Mouse (Mus musculus): Measurements from ENCODE around the gene Itgb2l. TPM values are rescaled to one million over a fixed set of nuclear protein-coding genes. Genes with fewer than 3 reads are reported as not detected.

Itgb2l gene
- polyA plus RNA-seq, 2 experiments = 1.1 to 1.9 TPM

DNA sequence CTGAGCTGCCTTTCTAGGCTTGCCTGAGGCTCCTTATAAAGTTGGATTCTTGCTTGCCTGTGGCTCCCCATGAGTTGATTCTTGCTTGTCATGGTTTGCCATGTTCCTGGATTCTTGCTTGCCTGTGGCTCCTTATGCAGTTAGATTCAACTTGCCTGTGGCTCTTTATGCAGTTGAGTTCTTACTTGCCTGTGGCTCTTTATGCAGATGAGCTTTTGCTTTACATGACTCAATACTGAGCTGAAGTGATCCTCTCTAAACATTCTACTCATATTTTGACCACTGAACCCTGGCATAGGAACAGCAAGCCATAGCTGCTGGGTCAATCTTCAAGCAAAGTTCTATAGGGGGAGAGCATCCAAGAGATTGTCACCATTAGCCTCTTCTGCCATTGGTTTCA lies 58.7 kb downstream of the Itgb2l start:
- no peak for ATAC-seq (ENCODE audit: insufficient read depth)

DNA sequence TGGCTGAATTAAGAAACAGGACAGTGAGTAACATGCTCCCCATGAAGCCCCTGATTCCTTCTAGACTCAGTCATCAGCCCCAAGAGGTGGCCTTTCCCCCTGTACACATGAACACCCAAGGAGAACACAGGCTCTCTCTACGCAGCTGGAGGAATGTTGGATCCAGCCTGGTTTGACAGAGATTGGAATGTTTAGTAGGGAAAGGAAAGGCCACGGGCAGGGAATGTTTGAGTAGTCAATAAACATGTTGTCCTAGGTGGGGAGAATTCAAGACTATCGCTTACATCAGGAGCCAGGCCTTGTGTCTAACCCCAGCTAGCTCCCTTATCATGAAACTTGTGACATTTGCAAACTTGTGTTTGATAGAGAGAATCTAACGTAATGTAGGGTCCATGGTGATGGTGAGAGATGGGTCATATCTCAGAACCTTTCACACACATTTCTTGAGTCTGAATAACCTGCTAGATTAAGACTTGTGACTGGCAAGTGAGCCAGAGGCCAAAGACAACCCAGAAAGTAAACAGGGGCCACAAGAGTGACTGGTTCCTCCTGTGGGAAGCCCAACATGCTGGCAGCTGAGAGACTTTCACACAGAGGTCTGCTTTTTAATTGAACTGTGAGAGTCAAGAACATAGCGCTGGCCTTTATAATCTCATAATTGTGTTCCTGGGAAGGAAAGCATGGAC lies 60.8 kb downstream of the Itgb2l start:
- 58% methylated on average over 5 of the region's 5 CpGs for WGBS (ENCODE audit: insufficient replicate concordance)
- no peaks in the 10 kb centered on the region for H3K27me3 ChIP-seq (ENCODE audit: control insufficient read depth, insufficient read depth, low read length)
- DNase-seq (ENCODE audit: low read depth in 3 of 3, low spot score in 3 of 3) (no peak), ATAC-seq (ENCODE audit: insufficient read depth) (no peak)
- H3K9me3 ChIP-seq (ENCODE audit: control insufficient read depth, low read length) = no peaks in the 10 kb centered on the region
- no peaks in the 10 kb centered on the region for H3K4me1 ChIP-seq (replicated peaks; ENCODE audit: control insufficient read depth in 2 of 2, insufficient read depth in 2 of 2, low read length in 1 of 2)
- H3K9ac ChIP-seq (replicated peaks) = no peak overlapping the region
- H3K4me2 ChIP-seq (ENCODE audit: low read depth) = no peak overlapping the region
- H3K36me3 ChIP-seq (replicated peaks; ENCODE audit: control insufficient read depth, insufficient read depth, low read depth) = no peaks in the 10 kb centered on the region
- TF ChIP-seq CTCF (IDR thresholded peaks at IDR 0.05; ENCODE audit: low read depth) = no peak
- no peak for TF ChIP-seq EP300 (IDR thresholded peaks at IDR 0.05; ENCODE audit: low read depth)
- H3K4me3 ChIP-seq (ENCODE audit: insufficient read depth in 1 of 2, low read depth in 2 of 2, low read length in 2 of 2) = no peak overlapping the region
- no peak overlapping the region for H3K27ac ChIP-seq

More for the DNA sequence above, 58.7 kb downstream of the Itgb2l start:
- TF ChIP-seq CTCF (IDR thresholded peaks at IDR 0.05; ENCODE audit: low read depth) = no peak
- no peak for TF ChIP-seq EP300 (IDR thresholded peaks at IDR 0.05; ENCODE audit: low read depth)
- no peaks in the 10 kb centered on the region for H3K4me1 ChIP-seq (replicated peaks; ENCODE audit: control insufficient read depth in 2 of 2, insufficient read depth in 2 of 2, low read length in 1 of 2)
- no peak overlapping the region for H3K4me2 ChIP-seq (ENCODE audit: low read depth)
- no peak overlapping the region for H3K4me3 ChIP-seq (ENCODE audit: insufficient read depth in 1 of 2, low read depth in 2 of 2, low read length in 2 of 2)
- H3K27ac ChIP-seq = no peak overlapping the region
- H3K9ac ChIP-seq (replicated peaks) = no peak overlapping the region
- H3K36me3 ChIP-seq (replicated peaks; ENCODE audit: control insufficient read depth, insufficient read depth, low read depth) = no peaks in the 10 kb centered on the region
- no peaks in the 10 kb centered on the region for H3K9me3 ChIP-seq (ENCODE audit: control insufficient read depth, low read length)
- no peak for DNase-seq (ENCODE audit: low read depth in 3 of 3, low spot score in 3 of 3)
- H3K27me3 ChIP-seq (ENCODE audit: control insufficient read depth, insufficient read depth, low read length) = no peaks in the 10 kb centered on the region

DNA sequence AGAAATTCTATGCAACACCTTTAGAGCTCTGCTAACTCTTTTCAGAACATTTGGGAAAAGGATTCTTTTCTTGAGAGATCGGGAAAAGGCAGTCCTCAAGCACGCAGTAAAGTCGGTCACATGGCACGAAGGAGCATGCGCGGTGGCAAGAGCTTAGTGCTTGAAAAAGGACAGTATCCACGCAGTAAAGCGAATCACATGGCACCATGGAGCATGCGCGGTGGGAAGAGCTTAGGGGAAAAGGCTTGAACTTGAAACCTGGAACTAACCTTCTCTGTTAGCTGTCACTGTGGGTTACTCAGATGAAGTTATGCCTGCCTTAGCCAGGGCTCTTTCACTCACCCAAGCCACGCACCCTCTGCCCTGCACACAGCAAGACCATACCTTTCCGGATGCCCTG lies 62.0 kb downstream of the Itgb2l start:
- H3K4me2 ChIP-seq (ENCODE audit: low read depth) = no peak overlapping the region
- H3K4me3 ChIP-seq (ENCODE audit: insufficient read depth in 1 of 2, low read depth in 2 of 2, low read length in 2 of 2) = no peak overlapping the region
- no peaks in the 10 kb centered on the region for H3K27me3 ChIP-seq (ENCODE audit: control insufficient read depth, insufficient read depth, low read length)
- no peak for TF ChIP-seq CTCF (IDR thresholded peaks at IDR 0.05; ENCODE audit: low read depth)
- TF ChIP-seq EP300 (IDR thresholded peaks at IDR 0.05; ENCODE audit: low read depth) = no peak
- ATAC-seq (ENCODE audit: insufficient read depth) = no peak
- no peaks in the 10 kb centered on the region for H3K36me3 ChIP-seq (replicated peaks; ENCODE audit: control insufficient read depth, insufficient read depth, low read depth)
- no peak overlapping the region for H3K27ac ChIP-seq
- 75% methylated on average over 12 of the region's 12 CpGs for WGBS (ENCODE audit: insufficient replicate concordance)
- no peak overlapping the region for H3K9ac ChIP-seq (replicated peaks)
- H3K4me1 ChIP-seq (replicated peaks; ENCODE audit: control insufficient read depth in 2 of 2, insufficient read depth in 2 of 2, low read length in 1 of 2) = no peaks in the 10 kb centered on the region
- H3K9me3 ChIP-seq (ENCODE audit: control insufficient read depth, low read length) = no peaks in the 10 kb centered on the region
- DNase-seq (ENCODE audit: low read depth in 3 of 3, low spot score in 3 of 3) = no peak

- H3K9ac ChIP-seq (replicated peaks) = no peak overlapping the region
- DNase-seq (ENCODE audit: low read depth in 3 of 3, low spot score in 3 of 3) (no peak), ATAC-seq (ENCODE audit: insufficient read depth) (no peak)
- H3K36me3 ChIP-seq (replicated peaks; ENCODE audit: control insufficient read depth, insufficient read depth, low read depth) = no peaks in the 10 kb centered on the region
- TF ChIP-seq CTCF (IDR thresholded peaks at IDR 0.05; ENCODE audit: low read depth) (no peak), EP300 (IDR thresholded peaks at IDR 0.05; ENCODE audit: low read depth) (no peak)
- H3K27ac ChIP-seq = no peak overlapping the region
- no peaks in the 10 kb centered on the region for H3K27me3 ChIP-seq (ENCODE audit: control insufficient read depth, insufficient read depth, low read length)
- no peaks in the 10 kb centered on the region for H3K9me3 ChIP-seq (ENCODE audit: control insufficient read depth, low read length)
- 70% methylated on average over 10 of the region's 10 CpGs for WGBS (ENCODE audit: insufficient replicate concordance)
- H3K4me3 ChIP-seq (ENCODE audit: insufficient read depth in 1 of 2, low read depth in 2 of 2, low read length in 2 of 2) = no peak overlapping the region
- H3K4me1 ChIP-seq (replicated peaks; ENCODE audit: control insufficient read depth in 2 of 2, insufficient read depth in 2 of 2, low read length in 1 of 2) = no peaks in the 10 kb centered on the region
- no peak overlapping the region for H3K4me2 ChIP-seq (ENCODE audit: low read depth)
These were observed 65.3 kb downstream of the Itgb2l start for GRCm38 (mm10) chr16:96378111-96378510.

- H3K9me3 ChIP-seq (ENCODE audit: control insufficient read depth, low read length) = no peaks in the 10 kb centered on the region
- no peaks in the 10 kb centered on the region; a peak in 1 of 4 replicates for H3K4me1 ChIP-seq (replicated peaks; ENCODE audit: control insufficient read depth in 2 of 2, insufficient read depth in 2 of 2, low read length in 1 of 2)
- no peaks in the 10 kb centered on the region for H3K27me3 ChIP-seq (ENCODE audit: control insufficient read depth, insufficient read depth, low read length)
- no peak for TF ChIP-seq EP300 (IDR thresholded peaks at IDR 0.05; ENCODE audit: low read depth)
- no peak for TF ChIP-seq CTCF (IDR thresholded peaks at IDR 0.05; ENCODE audit: low read depth)
- ATAC-seq (ENCODE audit: insufficient read depth) = no peak
- no peak overlapping the region for H3K27ac ChIP-seq
- WGBS (ENCODE audit: insufficient replicate concordance) = 23% methylated on average over 7 of the region's 7 CpGs
- H3K9ac ChIP-seq (replicated peaks) = no peak overlapping the region
- H3K36me3 ChIP-seq (replicated peaks; ENCODE audit: control insufficient read depth, insufficient read depth, low read depth) = no peaks in the 10 kb centered on the region
- H3K4me3 ChIP-seq (ENCODE audit: insufficient read depth in 1 of 2, low read depth in 2 of 2, low read length in 2 of 2) = no peak overlapping the region
- DNase-seq (ENCODE audit: low read depth in 3 of 3, low spot score in 3 of 3) = no peak
- no peak overlapping the region for H3K4me2 ChIP-seq (ENCODE audit: low read depth)
These were observed 67.1 kb downstream of the Itgb2l start for GRCm38 (mm10) chr16:96376342-96376741.
